11 mouse cellular contexts compared by ENCODE assay signal in the genomic region with DNA sequence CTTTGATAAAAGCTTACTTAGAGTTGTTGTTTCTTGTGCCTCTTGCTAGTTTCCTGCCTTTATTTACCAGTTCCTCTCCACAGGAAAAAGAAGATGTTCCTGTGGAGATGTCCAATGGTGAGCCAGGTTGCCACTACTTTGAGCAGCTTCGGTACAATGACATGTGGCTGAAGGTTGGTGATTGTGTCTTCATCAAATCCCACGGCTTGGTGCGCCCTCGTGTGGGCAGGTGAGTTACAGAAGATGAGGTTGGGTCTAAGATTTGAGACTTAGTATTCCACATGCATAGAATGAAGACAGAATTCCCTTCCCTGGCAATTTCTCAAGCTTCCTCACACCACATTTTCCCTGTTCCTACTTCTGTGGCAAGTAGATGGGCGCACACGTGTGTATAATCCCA. TPM values are rescaled to one million over a fixed set of nuclear protein-coding genes. Genes with fewer than 3 reads are reported as not detected.
DNase-seq lines count a peak whose midpoint lies in the region; ATAC-seq and TF ChIP-seq lines count a peak whose summit lies in the region.
"Had no signal": no experiment of that assay in that cellular context is flagged by ENCODE, and none has a peak within 500 bp of the region (broad histone marks: within the 10 kb centered on the region; RNA-seq: fewer than 3 reads in every experiment).

No protein-coding gene starts in this region.

- no peak for ATAC-seq in liver, embryonic 12.5 days

- TF ChIP-seq CTCF in liver, adult 2 months (IDR thresholded peaks at IDR 0.05; ENCODE audit: low read depth, low read length): peak; percentile 63
- no peak; the same call in 1 of the 2 replicates for TF ChIP-seq CTCF in left cerebral cortex, adult 2 months (IDR thresholded peaks at IDR 0.05)

- 75% methylated on average over 6 of the region's 6 CpGs for WGBS in liver, adult 2 months
- WGBS in liver, embryonic 12.5 days (ENCODE audit: insufficient replicate concordance): 78% methylated on average over 6 of the region's 6 CpGs

- H3K36me3 ChIP-seq in liver, adult 2 months (ENCODE audit: control insufficient read depth, insufficient read depth, low read length): peaks cover 40% of the 10 kb centered on the region
- H3K36me3 ChIP-seq in liver, embryonic 12.5 days: peaks cover 87% of the 10 kb centered on the region

- H3K4me1 ChIP-seq in liver, adult 2 months (ENCODE audit: control insufficient read depth, insufficient read depth, low read length): no peaks in the 10 kb centered on the region
- H3K4me1 ChIP-seq in liver, embryonic 12.5 days: peaks cover 1% of the 10 kb centered on the region; the same call in 1 of the 2 replicates
- H3K4me1 ChIP-seq: hindbrain, embryonic 12.5 days had no signal

- peak; percentile 7 to 10 for DNase-seq in cerebellum, postnatal 10 days
- no peak for DNase-seq in cerebellum, adult 11-12 months
- peak; percentile 32 for DNase-seq in liver, adult 2 months (ENCODE audit: extremely low read depth, low read depth, low spot score)
- peak; percentile 17 for DNase-seq in induced T-regulatory cell, adult 2 months (ENCODE audit: low read depth)
- DNase-seq in lung, postnatal 14 days: peak; percentile 15
- DNase-seq in left cerebral cortex, adult 2 months (ENCODE audit: extremely low spot score in 1 of 2, low spot score in 2 of 2): no peak
- DNase-seq in embryo, embryonic 9.5 days (ENCODE audit: extremely low spot score): no peak
- DNase-seq: adrenal gland, adult 8-10 months had no signal

- no peak overlapping the region for H3K4me2 ChIP-seq in liver, embryonic 12.5 days
- H3K4me2 ChIP-seq: heart, embryonic 11.5 days; hindbrain, embryonic 12.5 days had no signal

- H3K79me2 ChIP-seq in liver, adult 2 months (ENCODE audit: control insufficient read depth, insufficient read depth, low read length): no peaks in the 10 kb centered on the region; the same call in 1 of the 2 replicates

- H3K9me3 ChIP-seq in liver, embryonic 12.5 days (replicated peaks): no peaks in the 10 kb centered on the region
- H3K9me3 ChIP-seq: hindbrain, embryonic 12.5 days had no signal

- intact Hi-C loops in left cerebral cortex, adult 2 months (cut with DNase I): no loop called here

- TF ChIP-seq POLR2A in liver, adult 2 months (IDR thresholded peaks at IDR 0.05; ENCODE audit: extremely low read depth, insufficient read depth, low read length): no peak

- no peaks in the 10 kb centered on the region for H3K27me3 ChIP-seq in liver, adult 2 months (ENCODE audit: control insufficient read depth, insufficient read depth, low read length)
- H3K27me3 ChIP-seq in liver, embryonic 12.5 days (replicated peaks): no peaks in the 10 kb centered on the region
- H3K27me3 ChIP-seq: hindbrain, embryonic 12.5 days had no signal

- no peak overlapping the region for H3K9ac ChIP-seq in liver, adult 2 months (ENCODE audit: low read depth, low read length)
- H3K9ac ChIP-seq in liver, embryonic 12.5 days: no peak overlapping the region
- H3K9ac ChIP-seq: hindbrain, embryonic 12.5 days had no signal

- no peak overlapping the region for H3K27ac ChIP-seq in liver, adult 2 months (replicated peaks; ENCODE audit: insufficient read depth, low read depth, low read length)
- H3K27ac ChIP-seq in liver, embryonic 12.5 days: no peak overlapping the region
- H3K27ac ChIP-seq in left cerebral cortex, adult 2 months: no peak overlapping the region
- H3K27ac ChIP-seq: hindbrain, embryonic 12.5 days had no signal

- no peak overlapping the region for H3K4me3 ChIP-seq in liver, adult 2 months (ENCODE audit: insufficient read depth, low read depth, low read length)
- no peak overlapping the region for H3K4me3 ChIP-seq in liver, embryonic 12.5 days
- H3K4me3 ChIP-seq in left cerebral cortex, adult 2 months: no peak overlapping the region
- H3K4me3 ChIP-seq: hindbrain, embryonic 12.5 days had no signal

RNA-seq across cellular contexts. Expression of gene Smim4, which starts 41.3 kb away (rescaled TPM):
- 30.9 and 35.3 TPM in 2 replicates for total RNA-seq in liver, adult 2 months (2014; rRNA removed)
- 63.8 and 65.1 TPM in 2 replicates for polyA plus RNA-seq in liver, adult 2 months (2012; rRNA removed)
- polyA plus RNA-seq in liver, embryonic 12.5 days (2016; fragmentation: Nextera tagmentation; extraction: Ambion mirVana): 95.4 and 103 TPM in 2 replicates
- 10 to 100 TPM; 21.9 to 23.5 TPM for total RNA-seq in left cerebral cortex, adult 2 months (2021)

RNA-seq across cellular contexts. Expression of gene Nt5dc2, which starts 43.4 kb away (rescaled TPM):
- 3.0 and 6.0 TPM in 2 replicates for total RNA-seq in liver, adult 2 months (2014; rRNA removed)
- polyA plus RNA-seq in liver, adult 2 months (2012; rRNA removed): 14.8 and 17.5 TPM in 2 replicates
- 298 and 306 TPM in 2 replicates for polyA plus RNA-seq in liver, embryonic 12.5 days (2016; fragmentation: Nextera tagmentation; extraction: Ambion mirVana)
- total RNA-seq in left cerebral cortex, adult 2 months (2021): 1 to 10 TPM; 2.5 to 2.8 TPM

Comparison
In these comparisons a context has a peak if more than half of its experiments do, and no peak if none do; other contexts are left out.
1. DNase-seq: peak in cerebellum, postnatal 10 days (2 of 2), liver, adult 2 months (single experiment), induced T-regulatory cell, adult 2 months (single experiment) and lung, postnatal 14 days (single experiment); none in cerebellum, adult 11-12 months (single experiment), left cerebral cortex, adult 2 months (0 of 2) and embryo, embryonic 9.5 days (single experiment).